ENCODE assay signal across 22 mouse cellular contexts in genomic region chr8:57728276-57728675, GRCm38 (mm10).
DNase-seq lines count a peak whose midpoint lies in the region; TF ChIP-seq lines count a peak whose summit lies in the region.
"Had no signal": no experiment of that assay in that cellular context is flagged by ENCODE, and none has a peak within 500 bp of the region (broad histone marks: within the 10 kb centered on the region; RNA-seq: fewer than 3 reads in every experiment).

No protein-coding gene starts in this region.

- no peak for TF ChIP-seq RAD21 in CH12.LX (IDR thresholded peaks at IDR 0.05; ENCODE audit: low read depth, low read length)

- dilution Hi-C loops in CH12.LX (cut with MboI; ENCODE audit: extremely low pct_ligation_motif_present, extremely low pct_unique_long_range_greater_than_20kb, low sequenced_read_pairs) = no loop called here

- 75% methylated on average over 2 of the region's 2 CpGs for WGBS in hindbrain, embryonic 10.5 days

- no peaks in the 10 kb centered on the region for H3K27me3 ChIP-seq in CH12.LX (replicated peaks)
- no peaks in the 10 kb centered on the region for H3K27me3 ChIP-seq in hindbrain, embryonic 10.5 days (ENCODE audit: insufficient read depth, poor library complexity, severe bottlenecking)
- H3K27me3 ChIP-seq: embryonic facial prominence, embryonic 12.5 days; forebrain, embryonic 13.5 days; forebrain, embryonic 15.5 days had no signal

- DNase-seq in 3T3-L1 (ENCODE audit: low read depth, low spot score) (peak; percentile 80), CH12.LX (ENCODE audit: extremely low read depth) (peak; percentile 61), MEL-GATA-1-ER (ENCODE audit: extremely low read depth, low read depth) (peak; percentile 36), NIH3T3 (ENCODE audit: low read depth) (peak; percentile 17)
- DNase-seq in lung, postnatal 36 days = no peak
- DNase-seq in hindbrain, embryonic 10.5 days (ENCODE audit: low spot score) = no peak
- DNase-seq in adrenal gland, postnatal 10 days = no peak
- no peak for DNase-seq in spleen, postnatal 36 days (ENCODE audit: low spot score in 2 of 2)
- DNase-seq: adrenal gland, adult 2 months; adrenal gland, postnatal 14 days; adrenal gland, postnatal 36 days; B cell, adult 2 months; cerebellum, adult 11-12 months; cerebellum, adult 2 months; cerebellum, adult 9-10 months; cerebellum, postnatal 10 days; cerebellum, postnatal 25 days; forebrain, postnatal 0 days had no signal

- no peaks in the 10 kb centered on the region for H3K9me3 ChIP-seq in CH12.LX (replicated peaks; ENCODE audit: low read length)
- no peaks in the 10 kb centered on the region for H3K9me3 ChIP-seq in hindbrain, embryonic 10.5 days
- H3K9me3 ChIP-seq: embryonic facial prominence, embryonic 10.5 days; embryonic facial prominence, embryonic 12.5 days; forebrain, embryonic 13.5 days; forebrain, embryonic 15.5 days had no signal

- no peak overlapping the region for H3K4me3 ChIP-seq in CH12.LX (replicated peaks in 1 of 3; ENCODE audit: low read depth in 2 of 3, low read length in 2 of 3, poor library complexity in 1 of 3)
- H3K4me3 ChIP-seq in hindbrain, embryonic 10.5 days = no peak overlapping the region
- H3K4me3 ChIP-seq: embryonic facial prominence, embryonic 10.5 days; embryonic facial prominence, embryonic 12.5 days; forebrain, embryonic 13.5 days; forebrain, embryonic 15.5 days had no signal

- no peaks in the 10 kb centered on the region for H3K79me2 ChIP-seq in CH12.LX (replicated peaks; ENCODE audit: control insufficient read depth, extremely low read depth, insufficient read depth, poor library complexity, severe bottlenecking)

- in situ Hi-C loops in CH12.LX (cut with MboI; ENCODE audit: low pct_ligation_motif_present, low pct_unique_long_range_greater_than_20kb, low sequenced_read_pairs) = no loop called here

- TF ChIP-seq CTCF in CH12.LX (conservative IDR thresholded peaks at IDR 0.05 in 1 of 2, IDR thresholded peaks at IDR 0.05 in 1 of 2; ENCODE audit: low read depth in 2 of 2, low read length in 2 of 2) = no peak

- TF ChIP-seq EP300 in CH12.LX (IDR thresholded peaks at IDR 0.05; ENCODE audit: low read length) = no peak

- H3K36me3 ChIP-seq in CH12.LX (replicated peaks in 1 of 2; ENCODE audit: control insufficient read depth in 1 of 2, insufficient read depth in 1 of 2, low read length in 1 of 2) = no peaks in the 10 kb centered on the region
- no peaks in the 10 kb centered on the region for H3K36me3 ChIP-seq in hindbrain, embryonic 10.5 days
- H3K36me3 ChIP-seq: embryonic facial prominence, embryonic 10.5 days; embryonic facial prominence, embryonic 12.5 days; forebrain, embryonic 15.5 days had no signal

- no peak overlapping the region for H3K4me2 ChIP-seq in CH12.LX (ENCODE audit: insufficient read depth, low read depth, poor library complexity, severe bottlenecking)
- H3K4me2 ChIP-seq: embryonic facial prominence, embryonic 12.5 days; forebrain, embryonic 13.5 days; forebrain, embryonic 15.5 days had no signal

- no peak overlapping the region for H3K27ac ChIP-seq in CH12.LX (ENCODE audit: insufficient read depth, low read depth)
- H3K27ac ChIP-seq in hindbrain, embryonic 10.5 days = no peak overlapping the region
- H3K27ac ChIP-seq: embryonic facial prominence, embryonic 10.5 days; embryonic facial prominence, embryonic 12.5 days; forebrain, embryonic 13.5 days; forebrain, embryonic 15.5 days had no signal

- H3K9ac ChIP-seq in CH12.LX (ENCODE audit: insufficient read depth, low read depth) = no peak overlapping the region
- H3K9ac ChIP-seq: embryonic facial prominence, embryonic 12.5 days; forebrain, embryonic 13.5 days; forebrain, embryonic 15.5 days; forebrain, postnatal 0 days had no signal

- no peak for TF ChIP-seq POLR2A in CH12.LX (IDR thresholded peaks at IDR 0.05; ENCODE audit: low read depth, low read length)

- peaks cover 0 to 4% of the 10 kb centered on the region in 2 experiments; a peak in 1 of 4 replicates for H3K4me1 ChIP-seq in CH12.LX (ENCODE audit: control insufficient read depth in 1 of 2, insufficient read depth in 2 of 2)
- peaks cover 9% of the 10 kb centered on the region for H3K4me1 ChIP-seq in hindbrain, embryonic 10.5 days (replicated peaks)
- H3K4me1 ChIP-seq: embryonic facial prominence, embryonic 12.5 days; forebrain, embryonic 15.5 days had no signal

TF ChIP-seq in CH12.LX, 34 proteins besides CTCF, POLR2A, EP300 and RAD21:
- TF ChIP-seq RCOR1 (conservative IDR thresholded peaks at IDR 0.05; ENCODE audit: low read depth, low read length) (no peak), UBTF (IDR thresholded peaks at IDR 0.05; ENCODE audit: low read depth, low read length) (no peak), KAT2A (IDR thresholded peaks at IDR 0.05; ENCODE audit: insufficient replicate concordance, low read length) (no peak), E2F4 (IDR thresholded peaks at IDR 0.05; ENCODE audit: insufficient replicate concordance, low read depth, low read length) (no peak), HCFC1 (IDR thresholded peaks at IDR 0.05; ENCODE audit: low read depth, low read length) (no peak), ELF1 (IDR thresholded peaks at IDR 0.05; ENCODE audit: low read depth, low read length) (no peak), USF2 (conservative IDR thresholded peaks at IDR 0.05; ENCODE audit: low read depth, low read length) (no peak), ZMIZ1 (IDR thresholded peaks at IDR 0.05; ENCODE audit: low read depth, low read length) (no peak), CHD2 (IDR thresholded peaks at IDR 0.05; ENCODE audit: low read length) (no peak), ZKSCAN1 (IDR thresholded peaks at IDR 0.05; ENCODE audit: borderline replicate concordance, low read depth, low read length) (no peak), USF1 (IDR thresholded peaks at IDR 0.05; ENCODE audit: low read depth, low read length) (no peak), MXI1 (IDR thresholded peaks at IDR 0.05; ENCODE audit: low read depth, low read length) (no peak), MAFK (IDR thresholded peaks at IDR 0.05; ENCODE audit: insufficient replicate concordance, low read length) (no peak), BHLHE40 (IDR thresholded peaks at IDR 0.05; ENCODE audit: low read depth, low read length) (no peak)

Comparison
In these comparisons a context has a peak if more than half of its experiments do, and no peak if none do; other contexts are left out.
1. DNase-seq: peak in 3T3-L1 (single experiment), CH12.LX (single experiment), MEL-GATA-1-ER (single experiment) and NIH3T3 (single experiment); none in lung, postnatal 36 days (single experiment), hindbrain, embryonic 10.5 days (single experiment), adrenal gland, postnatal 10 days (single experiment) and spleen, postnatal 36 days (0 of 2).